Mouse (Mus musculus): ENCODE results near the gene Gm10644. TPM values are rescaled to one million over a fixed set of nuclear protein-coding genes. Genes with fewer than 3 reads are reported as not detected.

Gm10644 gene
- total and polyA plus RNA-seq, 3 experiments = 0.16 to 0.83 (median 0.82) TPM

DNA sequence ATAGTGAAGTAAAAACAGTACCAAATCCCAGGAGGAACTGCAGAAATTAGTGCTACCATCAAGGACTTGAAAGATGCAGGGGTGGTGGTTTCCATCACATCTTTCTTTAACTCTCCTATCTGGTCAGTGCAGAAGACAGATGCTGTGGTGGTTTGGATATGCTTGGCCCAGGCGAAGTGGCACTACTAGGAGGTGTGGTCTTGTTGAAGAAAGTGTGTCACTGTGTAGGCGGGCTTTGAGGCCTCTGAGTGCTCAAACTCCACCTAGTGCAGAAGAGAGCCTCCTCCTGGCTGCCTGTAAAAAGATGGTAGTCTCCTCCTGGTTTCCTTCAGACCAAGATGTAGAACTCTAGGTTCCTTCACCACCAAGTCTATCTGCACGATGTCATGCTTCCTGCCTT, 9.5 kb downstream of the Gm10644 start:
- no peaks in the 10 kb centered on the region for H3K36me3 ChIP-seq (replicated peaks)
- H3K9me3 ChIP-seq (replicated peaks) = no peaks in the 10 kb centered on the region
- peaks cover 18% of the 10 kb centered on the region for H3K27me3 ChIP-seq (ENCODE audit: insufficient read depth, low read length)
- ATAC-seq (ENCODE audit: extremely low read depth, insufficient number of reproducible peaks, low FRiP score, poor library complexity, severe bottlenecking) = no peak
- DNase-seq (ENCODE audit: low spot score) = no peak
- TF ChIP-seq GATA1 (IDR thresholded peaks at IDR 0.05; ENCODE audit: borderline replicate concordance, low read length) (no peak), GATA2 (IDR thresholded peaks at IDR 0.05; ENCODE audit: borderline replicate concordance, low read depth, low read length) (no peak), POLR2AphosphoS5 (IDR thresholded peaks at IDR 0.05; ENCODE audit: insufficient replicate concordance, low read depth, low read length) (no peak), CTCF (IDR thresholded peaks at IDR 0.05; ENCODE audit: low read depth, low read length) (no peak), TAL1 (conservative IDR thresholded peaks at IDR 0.05; ENCODE audit: low read depth, low read length) (no peak)
- H3K4me1 ChIP-seq (ENCODE audit: insufficient read depth, low read depth, low read length) = no peaks in the 10 kb centered on the region
- no peak overlapping the region for H3K4me3 ChIP-seq (ENCODE audit: low read depth, low read length)

DNA sequence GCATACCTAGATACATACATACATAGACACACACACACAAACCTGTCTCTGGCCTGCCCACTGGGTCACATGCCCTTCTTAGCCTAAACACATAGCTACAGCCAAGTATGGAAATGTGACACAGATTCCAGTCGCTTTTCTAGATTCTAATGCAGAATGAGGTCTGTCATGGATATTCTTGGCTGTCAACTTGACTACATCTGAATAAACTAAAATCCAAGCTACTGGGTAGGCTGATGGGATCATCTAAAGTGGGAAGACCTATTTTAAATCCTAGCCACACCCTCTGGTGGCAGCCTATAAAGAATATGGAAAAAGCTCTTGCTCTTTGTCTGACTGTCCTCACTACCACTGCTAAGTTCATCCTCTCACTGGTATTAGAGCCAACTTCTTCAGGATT, 12.6 kb downstream of the Gm10644 start:
- Histone ChIP-seq H3K4me3 (ENCODE audit: low read depth, low read length) (no peak overlapping the region), H3K4me1 (ENCODE audit: insufficient read depth, low read depth, low read length) (no peaks in the 10 kb centered on the region), H3K27me3 (ENCODE audit: insufficient read depth, low read length) (peaks cover 14% of the 10 kb centered on the region), H3K36me3 (replicated peaks) (peaks cover 19% of the 10 kb centered on the region), H3K9me3 (replicated peaks) (no peaks in the 10 kb centered on the region)
- ATAC-seq (ENCODE audit: extremely low read depth, insufficient number of reproducible peaks, low FRiP score, poor library complexity, severe bottlenecking) (no peak), DNase-seq (ENCODE audit: low spot score) (no peak)
- TF ChIP-seq GATA1 (IDR thresholded peaks at IDR 0.05; ENCODE audit: borderline replicate concordance, low read length) (no peak), CTCF (IDR thresholded peaks at IDR 0.05; ENCODE audit: low read depth, low read length) (no peak), TAL1 (conservative IDR thresholded peaks at IDR 0.05; ENCODE audit: low read depth, low read length) (no peak), POLR2AphosphoS5 (IDR thresholded peaks at IDR 0.05; ENCODE audit: insufficient replicate concordance, low read depth, low read length) (no peak), GATA2 (IDR thresholded peaks at IDR 0.05; ENCODE audit: borderline replicate concordance, low read depth, low read length) (no peak)

DNA sequence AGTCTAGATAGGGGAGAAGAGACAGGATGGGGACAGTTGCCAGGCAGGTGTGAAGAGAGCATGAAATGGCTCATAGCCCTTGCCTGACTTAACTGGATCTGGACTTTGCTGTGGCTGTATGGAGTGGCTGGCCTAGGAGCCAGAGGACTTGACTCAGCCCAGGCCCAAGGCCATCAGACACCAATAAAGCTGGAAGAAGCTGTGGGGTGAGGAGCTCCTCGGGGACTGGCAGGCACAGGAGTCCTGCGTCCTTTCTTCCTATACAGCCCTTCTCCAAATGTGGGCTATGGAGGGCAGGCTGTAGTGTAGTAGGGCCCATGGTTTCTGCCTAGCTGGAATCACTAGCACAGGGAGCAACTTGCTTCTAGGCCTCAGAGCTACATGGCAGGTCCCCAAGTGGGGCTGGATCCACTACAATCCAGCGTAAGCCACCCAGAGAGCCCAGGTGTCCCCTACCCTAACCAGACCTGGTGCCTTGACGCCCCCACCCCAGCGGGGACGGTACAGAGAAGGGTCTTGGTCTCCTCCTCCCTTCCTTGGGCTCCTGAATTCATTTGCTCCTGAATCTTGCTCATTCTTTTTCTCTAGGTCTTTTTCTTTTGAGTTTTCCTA, 13.8 kb downstream of the Gm10644 start:
- DNase-seq (ENCODE audit: low spot score) (no peak), ATAC-seq (ENCODE audit: extremely low read depth, insufficient number of reproducible peaks, low FRiP score, poor library complexity, severe bottlenecking) (no peak)
- no peak for TF ChIP-seq TAL1 (conservative IDR thresholded peaks at IDR 0.05; ENCODE audit: low read depth, low read length)
- TF ChIP-seq CTCF (IDR thresholded peaks at IDR 0.05; ENCODE audit: low read depth, low read length) = no peak
- TF ChIP-seq GATA2 (IDR thresholded peaks at IDR 0.05; ENCODE audit: borderline replicate concordance, low read depth, low read length) = no peak
- no peak for TF ChIP-seq GATA1 (IDR thresholded peaks at IDR 0.05; ENCODE audit: borderline replicate concordance, low read length)
- TF ChIP-seq POLR2AphosphoS5 (IDR thresholded peaks at IDR 0.05; ENCODE audit: insufficient replicate concordance, low read depth, low read length) = no peak
- H3K9me3 ChIP-seq (replicated peaks) = no peaks in the 10 kb centered on the region
- H3K4me1 ChIP-seq (ENCODE audit: insufficient read depth, low read depth, low read length) = no peaks in the 10 kb centered on the region
- H3K27me3 ChIP-seq (ENCODE audit: insufficient read depth, low read length) = peaks cover 10% of the 10 kb centered on the region
- H3K4me3 ChIP-seq (ENCODE audit: low read depth, low read length) = no peak overlapping the region
- peaks cover 32% of the 10 kb centered on the region for H3K36me3 ChIP-seq (replicated peaks)

DNA sequence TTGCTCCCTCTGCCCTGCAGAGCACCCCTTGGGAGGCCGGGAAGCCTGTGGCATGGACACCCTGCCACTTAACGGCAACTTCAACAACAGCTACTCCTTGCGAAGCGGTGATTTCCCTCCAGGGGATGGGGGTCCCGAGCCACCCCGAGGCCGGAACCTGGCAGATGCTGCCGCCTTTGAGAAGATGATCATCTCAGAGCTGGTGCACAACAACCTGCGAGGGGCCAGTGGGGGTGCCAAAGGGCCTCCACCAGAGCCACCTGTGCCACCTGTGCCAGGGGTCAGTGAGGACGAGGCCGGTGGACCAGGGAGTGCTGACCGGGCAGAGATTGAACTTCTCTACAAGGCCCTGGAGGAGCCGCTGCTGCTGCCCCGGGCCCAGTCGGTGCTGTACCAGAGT, 16.7 kb downstream of the Gm10644 start:
- peaks cover 60% of the 10 kb centered on the region for H3K36me3 ChIP-seq (replicated peaks)
- no peak for DNase-seq (ENCODE audit: low spot score)
- H3K4me1 ChIP-seq (ENCODE audit: insufficient read depth, low read depth, low read length) = no peaks in the 10 kb centered on the region
- H3K27me3 ChIP-seq (ENCODE audit: insufficient read depth, low read length) = peaks cover 10% of the 10 kb centered on the region
- TF ChIP-seq GATA2 (IDR thresholded peaks at IDR 0.05; ENCODE audit: borderline replicate concordance, low read depth, low read length) (no peak), POLR2AphosphoS5 (IDR thresholded peaks at IDR 0.05; ENCODE audit: insufficient replicate concordance, low read depth, low read length) (no peak), CTCF (IDR thresholded peaks at IDR 0.05; ENCODE audit: low read depth, low read length) (no peak)
- H3K4me3 ChIP-seq (ENCODE audit: low read depth, low read length) = no peak overlapping the region
- ATAC-seq (ENCODE audit: extremely low read depth, insufficient number of reproducible peaks, low FRiP score, poor library complexity, severe bottlenecking) = no peak
- no peaks in the 10 kb centered on the region for H3K9me3 ChIP-seq (replicated peaks)

DNA sequence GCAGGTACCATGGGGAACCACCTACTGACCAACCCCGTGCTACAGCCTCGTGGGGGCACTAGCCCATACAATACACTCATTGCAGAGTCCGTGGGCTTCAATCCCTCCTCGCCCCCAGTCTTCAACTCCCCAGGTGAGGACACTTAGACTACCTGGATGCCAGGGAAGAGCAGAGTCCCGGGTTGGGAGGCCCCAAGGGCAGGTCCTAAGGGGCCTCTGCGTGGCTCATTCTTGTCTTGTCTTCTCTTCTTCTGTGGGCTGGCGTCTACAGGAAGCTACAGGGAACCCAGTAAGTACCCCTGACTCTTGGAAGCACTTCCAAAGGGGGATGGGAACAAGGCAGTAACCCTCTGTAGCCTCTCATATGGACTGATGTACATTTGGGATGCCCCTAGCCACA, 17.4 kb downstream of the Gm10644 start:
- Histone ChIP-seq H3K9me3 (replicated peaks) (no peaks in the 10 kb centered on the region), H3K4me1 (ENCODE audit: insufficient read depth, low read depth, low read length) (no peaks in the 10 kb centered on the region), H3K27me3 (ENCODE audit: insufficient read depth, low read length) (peaks cover 10% of the 10 kb centered on the region), H3K36me3 (replicated peaks) (peaks cover 67% of the 10 kb centered on the region), H3K4me3 (ENCODE audit: low read depth, low read length) (no peak overlapping the region)
- ATAC-seq (ENCODE audit: extremely low read depth, insufficient number of reproducible peaks, low FRiP score, poor library complexity, severe bottlenecking) = no peak
- DNase-seq (ENCODE audit: low spot score) = no peak
- TF ChIP-seq TAL1 (conservative IDR thresholded peaks at IDR 0.05; ENCODE audit: low read depth, low read length) (no peak), CTCF (IDR thresholded peaks at IDR 0.05; ENCODE audit: low read depth, low read length) (no peak), POLR2AphosphoS5 (IDR thresholded peaks at IDR 0.05; ENCODE audit: insufficient replicate concordance, low read depth, low read length) (no peak), GATA1 (IDR thresholded peaks at IDR 0.05; ENCODE audit: borderline replicate concordance, low read length) (no peak), GATA2 (IDR thresholded peaks at IDR 0.05; ENCODE audit: borderline replicate concordance, low read depth, low read length) (no peak)

DNA sequence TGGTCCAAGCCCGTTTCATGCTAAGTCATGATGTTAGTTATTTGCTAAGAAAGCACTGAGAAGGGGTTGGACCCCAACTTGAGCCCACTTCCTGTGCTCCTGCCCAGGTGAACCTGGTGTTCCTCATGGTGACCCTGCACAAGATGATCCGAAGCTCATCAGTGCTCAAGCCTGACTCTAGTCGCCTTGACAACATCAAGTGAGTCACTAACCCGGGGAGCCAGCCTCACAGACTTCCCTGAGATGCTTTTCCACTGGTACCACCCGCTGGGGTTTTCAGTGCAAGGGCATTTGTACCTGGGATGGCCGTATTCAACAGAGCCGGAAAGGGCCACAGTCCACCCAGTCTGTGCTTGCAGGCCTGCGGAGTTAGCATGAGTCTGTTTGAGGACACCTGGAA, 19.6 kb downstream of the Gm10644 start:
- peaks cover 89% of the 10 kb centered on the region for H3K36me3 ChIP-seq (replicated peaks)
- ATAC-seq (ENCODE audit: extremely low read depth, insufficient number of reproducible peaks, low FRiP score, poor library complexity, severe bottlenecking) = no peak
- DNase-seq (ENCODE audit: low spot score) = no peak
- no peaks in the 10 kb centered on the region; the same call in 1 of the 2 replicates for H3K27me3 ChIP-seq (ENCODE audit: insufficient read depth, low read length)
- no peak overlapping the region for H3K4me3 ChIP-seq (ENCODE audit: low read depth, low read length)
- H3K9me3 ChIP-seq (replicated peaks) = no peaks in the 10 kb centered on the region
- H3K4me1 ChIP-seq (ENCODE audit: insufficient read depth, low read depth, low read length) = no peaks in the 10 kb centered on the region
- TF ChIP-seq GATA2 (IDR thresholded peaks at IDR 0.05; ENCODE audit: borderline replicate concordance, low read depth, low read length) = no peak

DNA sequence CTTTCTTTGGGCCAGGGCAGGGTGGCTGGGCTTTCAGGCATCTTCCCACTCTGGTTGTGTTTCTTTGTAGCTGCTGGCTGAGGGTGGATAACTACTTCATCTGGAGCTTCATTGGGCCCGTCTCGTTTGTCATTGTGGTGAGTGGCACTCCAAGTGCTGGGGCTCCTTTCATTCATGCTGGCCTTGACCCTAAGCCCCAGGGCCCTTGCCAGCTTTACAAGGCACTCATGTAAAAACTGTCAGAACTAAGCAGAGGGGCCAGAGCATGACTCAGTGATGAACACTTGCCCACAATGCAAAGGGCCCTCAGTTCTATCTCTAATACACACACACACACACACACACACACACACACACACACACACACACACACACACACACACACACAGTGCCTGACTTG, 20.0 kb downstream of the Gm10644 start:
- DNase-seq (ENCODE audit: low spot score) (no peak), ATAC-seq (ENCODE audit: extremely low read depth, insufficient number of reproducible peaks, low FRiP score, poor library complexity, severe bottlenecking) (no peak)
- H3K4me3 ChIP-seq (ENCODE audit: low read depth, low read length) = no peak overlapping the region
- peaks cover 94% of the 10 kb centered on the region for H3K36me3 ChIP-seq (replicated peaks)
- H3K4me1 ChIP-seq (ENCODE audit: insufficient read depth, low read depth, low read length) = no peaks in the 10 kb centered on the region
- TF ChIP-seq POLR2AphosphoS5 (IDR thresholded peaks at IDR 0.05; ENCODE audit: insufficient replicate concordance, low read depth, low read length) (no peak), CTCF (IDR thresholded peaks at IDR 0.05; ENCODE audit: low read depth, low read length) (no peak), GATA2 (IDR thresholded peaks at IDR 0.05; ENCODE audit: borderline replicate concordance, low read depth, low read length) (no peak), TAL1 (conservative IDR thresholded peaks at IDR 0.05; ENCODE audit: low read depth, low read length) (no peak), GATA1 (IDR thresholded peaks at IDR 0.05; ENCODE audit: borderline replicate concordance, low read length) (no peak)
- no peaks in the 10 kb centered on the region for H3K27me3 ChIP-seq (ENCODE audit: insufficient read depth, low read length)
- H3K9me3 ChIP-seq (replicated peaks) = no peaks in the 10 kb centered on the region
